Mouse (Mus musculus) hematopoietic stem cell, adult 5-6 weeks (primary cell): Measurements from ENCODE around the gene Trabd2b. TPM values are rescaled to one million over a fixed set of nuclear protein-coding genes. Genes with fewer than 3 reads are reported as not detected.
A peak's percentile ranks its signal among the peaks of the same experiment; 100 is the strongest.

Experiments used
- ATAC-seq, 2 experiments: fragments of 125-278 bp in 1 of 2; replicated peaks in 1 of 2; 2 replicates each; pipeline ENCODE4 v1.8.0; 2016 to 2017; ENCODE audit warnings: inconsistent platforms in 2 of 2, mild to moderate bottlenecking in 2 of 2, moderate number of reproducible peaks in 2 of 2, low read depth in 1 of 2, moderate TSS enrichment in 1 of 2; ENCODE audit not compliant: low FRiP score in 2 of 2, poor library complexity in 2 of 2, severe bottlenecking in 2 of 2, insufficient read depth in 1 of 2, low TSS enrichment in 1 of 2
- total RNA-seq: library from RNA; stranded (forward); fragments of 172-1452, 232-1000 nt; gene quantifications from 2 replicates; pipeline ENCODE4 v1.2.3, GENCODE M21; 2017

The Trabd2b gene
- total RNA-seq, 1 experiment from 2014 or later, result 0.10 TPM

DNA sequence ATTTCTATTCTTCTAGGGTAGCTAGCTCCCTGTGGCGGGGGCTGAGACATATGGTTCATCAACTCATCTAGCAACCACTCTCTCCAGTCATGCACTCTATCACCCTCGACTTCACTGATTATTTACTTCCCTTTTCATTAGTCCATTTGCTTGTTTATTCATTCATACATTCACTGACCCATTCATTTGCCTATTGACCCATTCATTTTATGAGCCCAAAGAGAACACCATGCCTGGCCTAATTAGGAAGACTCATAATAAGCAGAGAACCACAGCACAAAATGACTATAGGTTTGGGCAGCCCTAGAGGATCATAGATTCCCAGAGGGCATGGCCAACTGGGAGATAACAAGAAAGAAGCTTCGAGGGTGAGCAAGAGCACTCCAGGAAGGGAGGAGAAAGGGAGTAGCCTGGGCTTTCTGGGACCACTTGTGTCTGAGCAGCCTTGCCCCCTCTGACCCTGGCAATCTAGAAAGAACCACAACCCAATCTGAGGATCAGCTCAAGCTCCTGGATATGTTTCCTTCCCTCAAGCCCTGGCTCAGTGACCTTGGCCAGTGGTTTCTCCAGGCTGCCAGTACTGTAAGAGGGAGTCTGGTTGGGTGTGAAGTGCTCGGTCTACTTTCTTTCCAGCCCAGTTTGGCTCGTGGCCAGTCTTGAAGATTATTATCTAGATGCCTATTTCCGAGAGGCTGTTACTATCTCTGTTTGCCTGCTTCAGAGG lies 61.0 kb downstream of the Trabd2b start:
- peak; percentile 23 to 51; a peak in 1 of 4 replicates for ATAC-seq

DNA sequence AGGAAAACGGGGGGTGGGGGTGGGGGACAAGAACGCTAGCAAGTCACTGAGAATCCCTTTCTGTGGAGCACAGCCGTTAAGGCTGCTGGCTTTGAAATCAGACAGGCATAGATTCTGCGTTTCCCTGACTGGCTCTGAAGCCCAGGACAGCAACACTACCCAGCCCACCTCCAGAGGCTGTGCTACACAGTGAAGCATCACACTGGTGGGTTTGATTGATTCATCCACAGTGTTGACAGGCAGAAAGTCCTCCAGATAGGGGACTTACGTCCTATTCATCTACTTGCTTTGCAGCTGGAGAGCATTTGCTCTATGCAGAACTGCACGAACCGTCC lies 61.5 kb downstream of the Trabd2b start:
- ATAC-seq, result peak; percentile 23 to 27; a peak in 1 of 4 replicates

DNA sequence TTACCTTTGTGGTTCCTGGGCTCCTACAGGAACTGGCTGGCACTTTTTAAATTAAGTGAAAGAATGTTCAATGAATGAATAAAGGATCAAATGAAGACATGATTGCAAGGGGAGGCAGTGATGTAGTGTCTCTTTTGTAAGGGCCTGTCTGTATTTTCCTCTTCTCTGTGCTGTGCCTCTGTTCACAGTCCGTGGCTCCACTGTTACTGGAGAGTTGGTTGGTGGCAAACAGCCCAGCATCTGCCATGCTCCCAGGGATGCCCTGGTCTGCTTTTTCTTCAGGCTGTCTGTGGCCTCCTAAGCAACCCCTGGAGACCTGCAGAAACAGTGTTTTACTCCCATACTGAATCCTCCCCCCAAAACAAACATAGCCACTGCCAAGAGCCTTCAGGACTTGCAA lies 63.4 kb downstream of the Trabd2b start:
- ATAC-seq, result no peak

DNA sequence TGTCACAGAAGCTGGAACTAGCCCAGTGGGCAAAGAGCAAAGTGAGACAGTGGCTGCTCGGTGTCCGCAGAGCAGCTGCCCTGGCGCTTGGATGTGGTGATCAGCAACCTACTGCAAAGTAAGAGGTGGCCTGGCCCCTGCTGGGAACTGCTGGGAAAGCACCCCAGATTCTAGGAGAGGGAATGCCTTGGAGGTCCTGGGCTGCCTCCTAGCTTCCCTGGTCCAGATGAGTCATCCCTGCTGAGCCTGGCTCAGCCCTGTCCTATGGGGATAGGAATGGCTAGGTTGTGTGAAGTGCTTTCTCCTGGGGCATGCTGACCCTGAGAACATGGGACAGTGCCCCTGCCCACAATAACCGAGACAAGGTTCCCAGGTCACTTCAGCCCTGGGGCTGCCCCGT lies 65.6 kb downstream of the Trabd2b start:
- ATAC-seq, result no peak

DNA sequence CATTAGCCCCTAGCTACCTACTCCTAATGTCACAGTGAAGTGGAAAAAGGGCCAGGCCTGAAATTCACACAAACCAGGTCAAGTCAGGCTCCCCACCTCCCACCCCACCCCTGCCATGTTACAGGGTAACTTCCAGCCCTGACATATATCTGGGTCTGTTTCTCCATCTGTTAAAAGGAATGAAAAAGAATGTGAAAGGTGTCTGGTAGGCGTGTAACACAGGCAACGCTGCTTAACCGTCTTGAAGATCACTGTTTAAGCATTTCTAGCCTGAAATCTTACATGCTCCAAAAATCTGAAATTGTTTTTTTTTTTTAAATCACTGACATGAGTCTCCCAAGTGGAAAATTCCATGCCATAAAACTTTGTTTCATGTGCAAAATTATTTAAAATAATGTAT lies 69.8 kb downstream of the Trabd2b start:
- ATAC-seq, result no peak

DNA sequence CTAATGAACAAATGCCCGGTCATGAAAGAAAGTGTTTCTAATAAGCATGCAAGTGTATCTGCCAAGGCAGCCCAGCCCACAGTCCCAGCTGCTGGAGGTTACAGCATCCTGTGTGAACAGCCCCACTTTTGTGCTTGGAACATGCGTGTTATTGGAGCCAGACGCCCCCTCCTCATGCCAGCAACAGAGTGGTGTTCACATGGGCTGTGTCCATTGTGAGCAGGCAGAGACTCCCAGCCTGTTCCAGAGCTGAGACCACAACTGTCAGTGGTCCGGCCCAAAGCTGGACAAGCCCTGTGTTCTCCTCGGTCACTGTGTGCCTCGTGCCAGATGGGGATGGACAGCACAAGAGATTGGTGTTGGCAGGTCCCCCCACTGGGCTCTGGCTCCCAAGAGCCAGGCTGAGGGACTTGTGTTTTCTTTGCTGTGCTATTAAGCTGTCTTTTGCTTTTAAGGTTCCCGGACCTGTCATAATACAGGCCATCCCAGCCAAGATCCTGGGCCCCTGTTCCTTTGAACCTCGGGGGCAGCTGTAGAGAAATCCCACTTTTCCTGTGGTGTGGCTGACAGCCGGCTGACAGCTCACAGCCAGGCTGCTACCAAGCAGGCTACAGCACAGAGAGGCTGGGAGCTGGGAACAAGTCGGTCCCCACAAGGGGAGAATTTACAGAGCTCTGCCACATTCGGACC lies 70.7 kb downstream of the Trabd2b start:
- ATAC-seq, result no peak

DNA sequence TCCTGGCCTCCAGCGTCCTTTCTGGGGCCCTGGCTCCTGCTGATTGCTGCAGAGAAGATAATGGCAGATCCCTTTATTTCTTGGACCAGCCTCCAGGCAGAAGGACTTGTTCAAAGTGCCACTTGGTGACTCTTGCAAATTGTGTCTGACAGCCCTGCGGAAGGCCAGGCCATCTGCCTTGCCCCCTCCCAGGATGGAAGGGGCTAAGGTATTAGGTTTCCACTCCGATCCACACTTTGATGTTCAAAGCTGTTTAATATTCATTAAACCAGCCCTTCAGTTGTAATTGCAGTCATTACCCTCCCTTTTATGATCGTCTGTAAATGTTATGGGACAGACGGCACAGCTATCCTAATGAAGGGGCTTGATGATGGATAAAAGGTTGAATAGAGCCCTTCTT lies 75.0 kb downstream of the Trabd2b start:
- no peak for ATAC-seq

DNA sequence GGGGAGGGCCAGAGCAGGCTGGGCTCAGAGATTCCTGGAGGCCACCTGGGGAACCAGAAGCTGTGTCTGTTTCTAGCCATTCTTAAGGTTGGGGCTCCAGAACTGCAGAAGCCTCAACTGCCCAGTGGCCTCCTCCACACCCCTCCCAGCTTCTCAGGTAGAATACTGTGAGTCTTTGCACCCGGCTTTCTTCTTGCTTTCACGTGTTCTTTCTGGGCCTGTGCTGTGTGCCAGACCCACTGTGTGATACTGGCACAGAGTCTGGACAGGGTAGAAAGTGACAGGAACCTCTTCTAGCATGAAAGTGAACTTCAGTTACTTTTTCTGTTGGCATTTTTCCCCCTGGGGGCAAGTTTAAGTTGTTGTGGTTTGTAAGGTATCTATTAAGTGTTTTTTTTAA lies 77.6 kb downstream of the Trabd2b start:
- no peak for ATAC-seq

DNA sequence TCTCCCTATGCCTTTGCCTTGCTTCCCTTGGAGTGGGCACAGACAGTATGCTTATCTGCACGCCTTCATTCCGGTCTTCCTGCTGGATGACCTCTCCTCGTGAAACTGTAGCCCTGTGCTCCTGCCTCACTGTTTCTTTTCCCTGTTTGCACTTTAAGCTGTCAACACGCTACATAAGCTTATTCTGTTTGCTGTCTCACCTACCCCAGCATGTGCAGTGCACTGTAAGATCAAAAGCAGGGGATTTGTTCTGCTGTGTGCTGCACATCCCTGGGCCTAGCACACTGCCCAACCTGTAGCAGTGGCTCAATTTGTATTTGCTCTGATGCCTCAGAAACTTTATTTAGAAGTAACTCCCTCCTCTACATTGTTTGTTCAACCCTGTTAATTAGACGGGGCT lies 79.5 kb downstream of the Trabd2b start:
- ATAC-seq, result no peak

DNA sequence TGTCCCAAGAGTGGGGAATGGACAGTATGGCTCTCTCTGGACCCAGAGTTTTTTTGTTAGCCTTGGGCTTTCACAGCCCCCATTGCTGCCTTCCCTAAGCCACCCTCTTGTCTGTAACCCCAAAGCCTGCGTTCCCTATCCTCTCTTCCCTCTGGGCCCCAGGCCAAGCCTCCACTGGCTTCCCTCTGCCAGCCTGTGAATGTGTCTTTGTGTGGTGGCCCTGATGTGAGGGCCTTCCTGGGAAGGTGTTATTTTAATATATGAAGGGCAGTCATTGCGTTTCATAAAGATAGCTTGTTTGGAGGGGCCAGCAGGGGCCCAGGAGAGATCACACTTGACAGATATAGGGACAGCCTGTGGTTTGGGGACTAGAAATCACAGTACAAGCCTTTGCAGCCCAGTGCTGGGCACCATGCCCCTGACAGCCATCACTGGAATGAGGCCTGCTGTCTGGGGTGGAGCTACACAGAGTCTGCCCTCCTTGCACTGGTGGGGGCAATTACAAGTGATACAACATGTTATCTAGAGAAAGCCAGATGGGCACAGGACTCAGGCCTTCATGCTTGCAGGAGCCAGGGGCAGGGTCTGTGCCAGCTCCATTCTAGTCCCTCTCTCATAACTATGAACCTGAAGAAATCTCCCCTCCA lies 80.5 kb downstream of the Trabd2b start:
- no peak for ATAC-seq

DNA sequence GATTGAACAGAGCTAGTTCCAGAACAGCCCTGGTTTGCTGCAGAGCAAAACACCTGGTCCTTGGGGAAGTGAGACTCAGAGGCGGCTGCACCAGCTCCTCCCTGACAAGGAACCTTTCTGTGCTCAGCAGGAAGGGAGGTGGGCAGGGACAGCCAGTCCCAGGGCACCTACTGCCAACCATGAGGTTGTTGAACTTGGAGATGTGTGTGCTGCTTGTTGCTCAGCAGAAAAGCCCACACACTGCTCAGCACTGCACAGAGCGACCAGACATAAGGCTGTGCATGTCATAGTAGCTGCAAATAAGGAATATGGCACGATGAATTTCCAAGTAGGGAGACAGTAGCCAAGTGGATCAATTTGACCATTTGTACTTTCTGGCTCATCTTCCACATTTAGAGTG lies 81.2 kb downstream of the Trabd2b start:
- ATAC-seq, result peak in 1 of 2 experiments; percentile 42; a peak in 3 of 4 replicates

DNA sequence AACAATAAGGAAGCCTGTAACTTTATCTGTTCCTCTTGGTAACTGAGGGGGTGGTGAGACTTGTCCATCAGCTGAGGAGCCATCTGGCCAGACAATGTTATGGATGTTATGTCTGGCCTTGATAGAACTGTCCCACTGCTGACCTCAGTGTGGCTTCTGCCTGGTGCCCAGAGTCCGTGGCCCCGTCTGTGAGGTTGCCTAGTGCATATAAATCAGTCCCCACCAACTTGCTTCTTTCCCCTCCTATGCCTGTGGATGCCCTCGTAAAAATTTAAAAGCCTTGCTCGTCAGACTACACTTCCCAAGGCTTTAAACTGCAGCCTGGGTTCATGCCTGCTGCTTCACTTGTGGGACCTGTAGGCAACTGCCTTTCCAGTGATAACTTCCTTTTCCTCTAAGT lies 85.6 kb downstream of the Trabd2b start:
- no peak for ATAC-seq

DNA sequence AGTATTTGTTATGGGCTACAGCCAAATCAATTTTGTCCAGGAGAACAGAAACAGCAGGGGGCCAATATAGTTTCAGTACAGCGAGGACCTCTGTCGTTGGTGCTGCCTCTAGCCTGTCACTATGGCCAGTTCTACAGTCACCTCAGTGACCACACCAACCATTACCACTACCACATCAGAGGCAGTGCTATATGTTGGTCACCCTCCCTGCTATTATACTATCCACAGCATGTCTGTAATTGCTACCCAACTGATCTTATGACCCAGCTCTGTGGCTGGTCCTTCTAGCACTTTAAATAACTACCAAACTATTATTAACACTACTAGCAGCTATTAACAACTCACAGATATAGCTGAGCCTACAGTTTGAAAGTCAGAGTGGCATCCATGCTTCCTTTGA lies 87.5 kb downstream of the Trabd2b start:
- no peak for ATAC-seq

DNA sequence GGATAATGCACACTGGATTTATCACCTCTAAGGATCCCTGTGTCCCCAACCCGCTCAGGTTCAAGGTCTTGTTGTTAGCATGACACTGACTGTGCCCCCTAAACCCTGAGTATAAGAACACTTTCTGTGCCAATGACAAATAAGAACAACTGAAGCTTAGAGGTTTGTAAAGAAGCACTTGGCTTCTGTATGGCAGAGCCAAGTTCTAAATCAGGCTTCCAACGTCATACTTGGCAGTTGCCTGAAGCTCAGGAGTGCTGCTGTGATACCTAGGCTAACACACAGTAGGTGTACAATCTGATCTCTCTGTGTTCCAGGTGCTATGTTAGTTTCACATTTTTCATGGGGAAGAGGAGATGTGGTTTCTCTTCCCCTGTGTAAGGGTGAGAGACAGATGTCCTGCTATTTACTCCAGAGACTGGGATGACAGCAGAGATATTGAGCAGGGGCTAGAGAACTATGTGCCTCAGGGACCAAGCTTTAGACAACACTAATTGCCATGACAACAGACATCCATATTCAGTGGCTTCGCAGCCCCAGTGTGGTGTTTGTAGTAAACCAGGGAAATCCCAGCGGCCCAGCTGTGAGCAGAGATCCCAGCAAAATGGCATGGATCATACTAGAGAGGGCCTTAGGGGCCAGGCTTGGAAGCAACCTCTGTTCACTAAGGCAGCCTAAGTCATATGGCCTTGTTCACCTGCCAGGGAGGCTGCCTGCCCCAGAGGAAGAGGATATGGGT lies 89.3 kb downstream of the Trabd2b start:
- ATAC-seq, result no peak

DNA sequence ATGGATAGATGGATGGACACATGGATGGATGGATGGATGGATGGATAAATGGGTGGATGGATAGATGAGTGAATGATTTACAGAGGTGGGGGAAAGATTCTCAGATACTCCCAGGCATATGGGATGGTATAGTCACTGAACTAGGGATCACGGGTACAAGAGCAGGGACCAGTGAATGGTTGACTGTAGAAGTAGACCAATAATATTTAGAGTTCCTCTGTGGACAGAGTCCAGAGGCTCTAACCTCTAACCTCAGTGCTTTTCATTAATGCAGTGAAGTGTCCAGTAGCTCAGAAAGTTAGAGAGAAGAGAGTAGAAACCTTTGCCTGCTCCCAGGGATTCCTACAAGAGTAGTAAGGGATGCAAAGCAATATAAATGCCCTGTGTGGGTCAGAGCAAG lies 93.1 kb downstream of the Trabd2b start:
- no peak for ATAC-seq

DNA sequence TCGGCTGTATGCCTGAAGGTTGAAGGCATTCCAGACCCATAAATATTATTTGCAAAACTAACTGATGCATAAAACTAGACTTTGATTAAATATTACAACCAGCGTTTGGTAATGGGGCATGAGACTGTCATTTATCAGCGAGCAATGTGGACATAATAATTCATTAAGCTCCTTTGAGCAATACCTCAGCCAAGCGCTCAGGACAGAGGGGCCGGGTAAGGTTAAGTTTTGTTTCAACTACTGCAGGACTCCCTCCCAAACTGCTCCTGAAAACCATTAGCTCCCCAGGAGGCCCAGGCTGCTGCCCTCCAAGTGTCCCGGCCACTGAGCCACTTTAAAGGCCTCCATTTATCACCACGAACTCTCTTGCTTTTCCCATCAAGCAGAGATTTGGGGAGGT lies 93.8 kb downstream of the Trabd2b start:
- no peak for ATAC-seq

DNA sequence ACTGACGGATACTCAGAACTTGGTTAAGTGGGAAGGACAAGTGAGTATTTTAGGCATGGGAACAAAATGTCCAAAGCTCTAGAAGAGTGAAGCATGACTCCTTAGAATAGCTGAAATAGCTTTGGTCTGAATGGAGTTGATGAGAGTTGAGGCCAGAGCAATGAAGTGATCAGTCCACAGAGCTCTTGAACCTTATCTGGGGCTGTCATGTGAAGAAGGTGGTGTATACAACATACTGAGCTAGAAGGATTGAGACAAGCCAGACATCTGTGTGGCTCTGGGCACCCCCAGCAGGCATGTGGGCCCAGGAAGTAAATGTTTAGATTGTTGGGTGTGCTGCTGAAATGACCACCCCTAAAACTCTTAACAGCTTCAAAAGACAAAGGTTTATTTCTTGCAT lies 94.5 kb downstream of the Trabd2b start:
- ATAC-seq, result no peak

DNA sequence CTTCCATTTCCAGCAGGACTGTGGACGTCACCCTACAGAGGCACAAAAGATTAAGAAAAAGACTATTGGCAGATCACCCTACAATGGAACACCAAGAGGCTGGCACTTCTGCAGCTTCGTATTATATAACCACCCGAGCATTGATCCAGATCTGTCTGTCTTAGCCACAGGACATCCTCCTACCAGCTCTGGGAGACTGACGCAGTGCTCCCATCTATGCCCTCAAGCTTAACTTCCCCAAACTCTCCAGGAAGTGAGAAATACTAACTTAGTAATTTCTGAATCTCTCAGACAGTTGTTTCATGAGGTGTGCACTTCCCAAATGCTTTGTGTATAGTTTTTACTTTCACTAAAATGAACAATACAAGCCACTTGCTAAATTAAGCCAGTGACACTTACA lies 95.1 kb downstream of the Trabd2b start:
- ATAC-seq, result peak; percentile 70 to 81
